Comparison of ENCODE assay signal across 12 mouse cellular contexts in genomic region chr11:114807686-114808427, GRCm38 (mm10). TPM values are rescaled to one million over a fixed set of nuclear protein-coding genes. Genes with fewer than 3 reads are reported as not detected.
DNase-seq lines count a peak whose midpoint lies in the region; ATAC-seq and TF ChIP-seq lines count a peak whose summit lies in the region.
"Had no signal": no experiment of that assay in that cellular context is flagged by ENCODE, and none has a peak within 500 bp of the region (broad histone marks: within the 10 kb centered on the region; RNA-seq: fewer than 3 reads in every experiment).

No protein-coding gene starts in this region.

- H3K27ac ChIP-seq in heart, embryonic 10.5 days: peak overlapping the region; percentile 52; the same call in 1 of the 2 replicates
- H3K27ac ChIP-seq in thymus, adult 2 months (ENCODE audit: control insufficient read depth, insufficient read depth, low read length): peak overlapping the region; percentile 26; the same call in 1 of the 2 replicates
- H3K27ac ChIP-seq: limb, embryonic 15.5 days had no signal

- DNase-seq in heart, embryonic 10.5 days (ENCODE audit: low spot score): no peak
- DNase-seq in heart, postnatal 14 days: no peak
- no peak for DNase-seq in thymus, adult 2 months
- DNase-seq in thymus, postnatal 36 days: no peak
- peak; percentile 81 for DNase-seq in induced T-regulatory cell, adult 2 months (ENCODE audit: low read depth)
- DNase-seq in layer of hippocampus, postnatal 14 days (ENCODE audit: low spot score in 2 of 2): no peak
- no peak for DNase-seq in frontal cortex, adult 2 months (ENCODE audit: extremely low spot score in 1 of 2, low spot score in 1 of 2)
- DNase-seq: adrenal gland, postnatal 25 days; thymus, postnatal 25 days had no signal

- ATAC-seq in frontal cortex, adult (ENCODE audit: low TSS enrichment): no peak

- no peaks in the 10 kb centered on the region for H3K9me3 ChIP-seq in heart, embryonic 10.5 days
- H3K9me3 ChIP-seq: limb, embryonic 15.5 days had no signal

- WGBS in heart, embryonic 10.5 days: 31% methylated on average over 14 of the region's 14 CpGs
- 22% methylated on average over 14 of the region's 14 CpGs for WGBS in thymus, adult 2 months

- no peak overlapping the region for H3K4me3 ChIP-seq in heart, embryonic 10.5 days
- H3K4me3 ChIP-seq in thymus, adult 2 months (ENCODE audit: control insufficient read depth, insufficient read depth, low read length): peak overlapping the region; percentile 11; the same call in 1 of the 2 replicates
- H3K4me3 ChIP-seq: limb, embryonic 15.5 days had no signal

- peaks cover 23% of the 10 kb centered on the region for H3K4me1 ChIP-seq in heart, embryonic 10.5 days
- peaks cover 14% of the 10 kb centered on the region for H3K4me1 ChIP-seq in thymus, adult 2 months (replicated peaks; ENCODE audit: control insufficient read depth, insufficient read depth, low read length)

- no peak for TF ChIP-seq CTCF in thymus, adult 2 months (IDR thresholded peaks at IDR 0.05; ENCODE audit: borderline replicate concordance, control insufficient read depth, extremely low read depth, insufficient read depth, low read length, poor library complexity)

- no peak for TF ChIP-seq POLR2A in thymus, adult 2 months (IDR thresholded peaks at IDR 0.05; ENCODE audit: control insufficient read depth, extremely low read depth, insufficient read depth, low read length, poor library complexity)

- 0 out of 2 replicates have a peak, but pooled peaks cover 4% of the 10 kb centered on the region for H3K27me3 ChIP-seq in heart, embryonic 10.5 days (ENCODE audit: insufficient read depth, poor library complexity, severe bottlenecking)
- no peaks in the 10 kb centered on the region for H3K27me3 ChIP-seq in thymus, adult 2 months (ENCODE audit: control insufficient read depth, insufficient read depth, low read length)
- H3K27me3 ChIP-seq: limb, embryonic 15.5 days had no signal

- intact Hi-C loops in heart, postnatal 14 days (cut with DNase I): loop anchor here (10.0 kb wide), 1 partner anchor 237 kb away; the partner anchor contains the start of gene Cd300ld3

- H3K36me3 ChIP-seq in heart, embryonic 10.5 days: no peaks in the 10 kb centered on the region
- no peaks in the 10 kb centered on the region for H3K36me3 ChIP-seq in thymus, adult 2 months (ENCODE audit: control insufficient read depth, insufficient read depth, low read length)
- H3K36me3 ChIP-seq: limb, embryonic 15.5 days had no signal

RNA-seq across cellular contexts. Expression of gene Gpr142, which starts 9.1 kb away (rescaled TPM):
- not detected in 2 replicates for polyA plus RNA-seq in heart, embryonic 10.5 days (2016; fragmentation: Nextera tagmentation; extraction: Ambion mirVana)
- not detected for total RNA-seq in heart, postnatal 14 days (2021)
- polyA plus RNA-seq in thymus, adult 2 months (2012; rRNA removed): not detected in 2 replicates
- not detected for total RNA-seq in layer of hippocampus, postnatal 14 days (2021)
- polyA plus RNA-seq in frontal cortex, adult 2 months (2012; rRNA removed): 0.08 TPM in 1 of 2 replicates, not detected in the other
- total RNA-seq: adrenal gland, postnatal 25 days; hematopoietic stem cell, adult 5-6 weeks had no signal
- polyA plus RNA-seq: limb, embryonic 15.5 days had no signal

RNA-seq across cellular contexts. Expression of gene Btbd17, which starts 12.1 kb away (rescaled TPM):
- 0.21 and 0.34 TPM in 2 replicates for polyA plus RNA-seq in heart, embryonic 10.5 days (2016; fragmentation: Nextera tagmentation; extraction: Ambion mirVana)
- total RNA-seq in heart, postnatal 14 days (2021): under 1 TPM in 1 of 2 experiments, not detected in 1; 0.12 TPM
- polyA plus RNA-seq in thymus, adult 2 months (2012; rRNA removed): 0.53 and 1.1 TPM in 2 replicates
- 10 to 100 TPM; 31.5 to 34.9 TPM for total RNA-seq in layer of hippocampus, postnatal 14 days (2021)
- 55.1 and 55.7 TPM in 2 replicates for polyA plus RNA-seq in frontal cortex, adult 2 months (2012; rRNA removed)
- total RNA-seq: adrenal gland, postnatal 25 days; hematopoietic stem cell, adult 5-6 weeks had no signal

RNA-seq across cellular contexts. Expression of gene Kif19a, which starts 42.7 kb away (rescaled TPM):
- polyA plus RNA-seq in heart, embryonic 10.5 days (2016; fragmentation: Nextera tagmentation; extraction: Ambion mirVana): 0.14 TPM in 1 of 2 replicates, not detected in the other
- 1 to 10 TPM in 1 of 2 experiments, under 1 TPM in 1; 0.27 to 1.3 TPM for total RNA-seq in heart, postnatal 14 days (2021)
- 0.59 and 0.71 TPM in 2 replicates for polyA plus RNA-seq in thymus, adult 2 months (2012; rRNA removed)
- total RNA-seq in layer of hippocampus, postnatal 14 days (2021): 10 to 100 TPM; 15.4 to 18.9 TPM
- polyA plus RNA-seq in frontal cortex, adult 2 months (2012; rRNA removed): 5.0 and 5.8 TPM in 2 replicates

RNA-seq across cellular contexts. Expression of gene Gprc5c, which starts 43.1 kb away (rescaled TPM):
- 36.6 and 46.3 TPM in 2 replicates for polyA plus RNA-seq in heart, embryonic 10.5 days (2016; fragmentation: Nextera tagmentation; extraction: Ambion mirVana)
- 10 to 100 TPM in 1 of 2 experiments, 1 to 10 TPM in 1; 7.4 to 10.7 TPM for total RNA-seq in heart, postnatal 14 days (2021)
- 5.4 and 6.4 TPM in 2 replicates for polyA plus RNA-seq in thymus, adult 2 months (2012; rRNA removed)
- total RNA-seq in layer of hippocampus, postnatal 14 days (2021): 1 to 10 TPM; 4.7 to 6.0 TPM
- 3.5 and 4.7 TPM in 2 replicates for polyA plus RNA-seq in frontal cortex, adult 2 months (2012; rRNA removed)
- total RNA-seq: hematopoietic stem cell, adult 5-6 weeks had no signal

Comparison
In these comparisons a context has a peak if more than half of its experiments do, and no peak if none do; other contexts are left out.
1. RNA of gene Btbd17, which starts 12.1 kb away (polyA plus RNA-seq): 55.1 to 55.7 TPM in frontal cortex, adult 2 months; 0.53 to 1.1 TPM in thymus, adult 2 months and 0.21 to 0.34 TPM in heart, embryonic 10.5 days; every median in the first group is over 10 times any median in the second.